In genomic region chr1:51501251-51501650, GRCm38 (mm10) we compare ENCODE assay signal across 25 mouse cellular contexts. TPM values are rescaled to one million over a fixed set of nuclear protein-coding genes. Genes with fewer than 3 reads are reported as not detected.
DNase-seq lines count a peak whose midpoint lies in the region; ATAC-seq and TF ChIP-seq lines count a peak whose summit lies in the region.
"Had no signal": no experiment of that assay in that cellular context is flagged by ENCODE, and none has a peak within 500 bp of the region (broad histone marks: within the 10 kb centered on the region; RNA-seq: fewer than 3 reads in every experiment).

No protein-coding gene starts in this region.

- H3K4me2 ChIP-seq in liver, postnatal 0 days (ENCODE audit: low read depth, low read length) = no peak overlapping the region
- H3K4me2 ChIP-seq: heart, embryonic 15.5 days; hindbrain, embryonic 15.5 days; limb, embryonic 15.5 days; midbrain, embryonic 13.5 days; neural tube, embryonic 13.5 days; stomach, embryonic 15.5 days had no signal

- TF ChIP-seq EP300 in liver, postnatal 0 days (IDR thresholded peaks at IDR 0.05; ENCODE audit: low read depth) = no peak

- 38% methylated on average over 12 of the region's 12 CpGs for WGBS in liver, postnatal 0 days (ENCODE audit: insufficient replicate concordance)

- H3K27me3 ChIP-seq in liver, postnatal 0 days (ENCODE audit: insufficient read depth, low read length) = no peaks in the 10 kb centered on the region
- H3K27me3 ChIP-seq: heart, embryonic 15.5 days; hindbrain, embryonic 15.5 days; limb, embryonic 15.5 days; midbrain, embryonic 13.5 days; neural tube, embryonic 13.5 days; stomach, embryonic 15.5 days had no signal

- peaks cover 5% of the 10 kb centered on the region; the same call in 1 of the 2 replicates for H3K4me1 ChIP-seq in liver, postnatal 0 days (ENCODE audit: insufficient read depth)
- H3K4me1 ChIP-seq: heart, embryonic 15.5 days; hindbrain, embryonic 15.5 days; limb, embryonic 15.5 days; midbrain, embryonic 13.5 days; neural tube, embryonic 13.5 days; stomach, embryonic 15.5 days had no signal

- no peak for DNase-seq in liver, postnatal 0 days
- no peak for DNase-seq in liver
- DNase-seq in CD4-positive, CD25-positive, alpha-beta regulatory T cell, adult 2 months (ENCODE audit: low read depth, low spot score) = peak; percentile 48
- DNase-seq in induced T-regulatory cell, adult 2 months (ENCODE audit: low read depth) = peak; percentile 61
- DNase-seq in natural killer cell, adult 2 months (ENCODE audit: low spot score in 2 of 2) = peak; percentile 47 to 69
- DNase-seq in layer of hippocampus, adult 9-11 months = no peak
- DNase-seq in gastrocnemius, postnatal 25 days = no peak
- DNase-seq: adrenal gland, postnatal 10 days; cerebellum, adult 18-20 months; cerebellum, postnatal 14 days; forebrain, postnatal 0 days; gastrocnemius, postnatal 14 days; heart, postnatal 4 days; kidney, postnatal 4 days; left cerebral cortex, postnatal 4 days; thymus, adult 18-20 months had no signal

- H3K9ac ChIP-seq in liver, postnatal 0 days (replicated peaks) = no peak overlapping the region
- H3K9ac ChIP-seq: forebrain, postnatal 0 days; heart, embryonic 15.5 days; hindbrain, embryonic 15.5 days; limb, embryonic 15.5 days; midbrain, embryonic 13.5 days; neural tube, embryonic 13.5 days; stomach, embryonic 15.5 days had no signal

- TF ChIP-seq CTCF in liver, postnatal 0 days (IDR thresholded peaks at IDR 0.05; ENCODE audit: low read depth) = no peak

- peak overlapping the region; percentile 18; the same call in 1 of the 2 replicates for H3K27ac ChIP-seq in liver, postnatal 0 days (ENCODE audit: low read depth)
- H3K27ac ChIP-seq: heart, embryonic 15.5 days; hindbrain, embryonic 15.5 days; left cerebral cortex, adult 2 months; limb, embryonic 15.5 days; midbrain, embryonic 13.5 days; neural tube, embryonic 13.5 days; stomach, embryonic 15.5 days had no signal

- no peaks in the 10 kb centered on the region for H3K9me3 ChIP-seq in liver, postnatal 0 days (ENCODE audit: low read length)
- H3K9me3 ChIP-seq: heart, embryonic 15.5 days; hindbrain, embryonic 15.5 days; limb, embryonic 15.5 days; midbrain, embryonic 13.5 days; neural tube, embryonic 13.5 days; stomach, embryonic 15.5 days had no signal

- ATAC-seq in liver, postnatal 0 days = no peak
- ATAC-seq: forebrain, postnatal 0 days; intestine, postnatal 0 days; midbrain, embryonic 13.5 days had no signal

- no peaks in the 10 kb centered on the region for H3K36me3 ChIP-seq in liver, postnatal 0 days (replicated peaks; ENCODE audit: insufficient read depth, low read length)
- H3K36me3 ChIP-seq: heart, embryonic 15.5 days; hindbrain, embryonic 15.5 days; limb, embryonic 15.5 days; midbrain, embryonic 13.5 days; neural tube, embryonic 13.5 days; stomach, embryonic 15.5 days had no signal

- no peak overlapping the region for H3K4me3 ChIP-seq in liver, postnatal 0 days (ENCODE audit: low read depth, low read length)
- H3K4me3 ChIP-seq: heart, embryonic 15.5 days; hindbrain, embryonic 15.5 days; left cerebral cortex, adult 2 months; limb, embryonic 15.5 days; megakaryocyte, embryonic 14.5 days; midbrain, embryonic 13.5 days; neural tube, embryonic 13.5 days; stomach, embryonic 15.5 days had no signal

RNA-seq across cellular contexts. Expression of gene Nabp1, which starts 23.0 kb away (rescaled TPM):
- 6.2 and 7.2 TPM in 2 replicates for polyA plus RNA-seq in liver, postnatal 0 days (2015; fragmentation: Nextera tagmentation; extraction: Ambion mirVana)
- total RNA-seq in gastrocnemius, postnatal 25 days (2021) = 10 to 100 TPM; 13.4 to 17.1 TPM

Comparison
In these comparisons a context has a peak if more than half of its experiments do, and no peak if none do; other contexts are left out.
1. DNase-seq: peak in CD4-positive, CD25-positive, alpha-beta regulatory T cell, adult 2 months (single experiment), induced T-regulatory cell, adult 2 months (single experiment) and natural killer cell, adult 2 months (2 of 2); none in liver, postnatal 0 days (single experiment), liver (single experiment), layer of hippocampus, adult 9-11 months (single experiment) and gastrocnemius, postnatal 25 days (single experiment).